Mouse (Mus musculus) small intestine, adult 2 months (tissue): ENCODE data around the gene Oas1h. TPM values are rescaled to one million over a fixed set of nuclear protein-coding genes. Genes with fewer than 3 reads are reported as not detected.
A peak's percentile ranks its signal among the peaks of the same experiment; 100 is the strongest.
"Not testable (repeated sequence)": the region's sequence is repeated elsewhere in the genome, so short reads cannot be mapped to it uniquely, and the experiment has no call there.

ENCODE experiments used
- H3K27ac ChIP-seq: fragments of 200-500 bp; 2 replicates; pipeline ENCODE4 v1.5.1; 2012; ENCODE audit warnings: low read depth, low read length, control low read depth, inconsistent platforms; ENCODE audit not compliant: insufficient read depth
- H3K27me3 ChIP-seq: fragments of 200-500 bp; 2 replicates; pipeline ENCODE4 v1.6.1; 2012; ENCODE audit warnings: mild to moderate bottlenecking, moderate library complexity, low read length, inconsistent platforms; ENCODE audit not compliant: control insufficient read depth, insufficient read depth
- H3K36me3 ChIP-seq: fragments of 200-500 bp; 2 replicates; pipeline ENCODE4 v1.6.1; 2012; ENCODE audit warnings: mild to moderate bottlenecking, low read length, control low read depth, inconsistent platforms; ENCODE audit not compliant: control insufficient read depth, insufficient read depth
- H3K4me1 ChIP-seq: fragments of 200-500 bp; 2 replicates; pipeline ENCODE4 v1.6.1; 2012; ENCODE audit warnings: low read length, inconsistent platforms, mixed read lengths; ENCODE audit not compliant: control insufficient read depth, insufficient read depth, insufficient read length
- H3K4me3 ChIP-seq: fragments of 200-500 bp; 2 replicates; pipeline ENCODE4 v1.5.1; 2012; ENCODE audit warnings: low read depth, mild to moderate bottlenecking, control low read depth, inconsistent platforms, low read length, moderate library complexity
- CTCF ChIP-seq: fragments of 200-500 bp; IDR thresholded peaks from 2 replicates; pipeline ENCODE4 v1.5.1; 2012; ENCODE audit warnings: low read depth, mild to moderate bottlenecking, control low read depth, inconsistent platforms, low read length, moderate library complexity, mixed read lengths; ENCODE audit not compliant: insufficient replicate concordance, insufficient read length; ENCODE audit errors: extremely low read depth
- POLR2A ChIP-seq: fragments of 200-500 bp; IDR thresholded peaks from 2 replicates; pipeline ENCODE4 v1.6.1; 2012; ENCODE audit warnings: low read depth, mild to moderate bottlenecking, control low read depth, inconsistent platforms, low read length, moderate library complexity
- WGBS: fragments of 180-500 bp; shearing (Covaris S2); methylation state at CpG from one replicate; pipeline ENCODE4 v1.1.7; 2018; 5-methylcytosine and 5-hydroxymethylcytosine counted together
- polyA plus RNA-seq: library from polyadenylated mRNA; depleted of rRNA; stranded (reverse); fragments of >200 nt; gene quantifications from 2 replicates; pipeline ENCODE4 v1.2.3, GENCODE M21; 2012

Oas1h gene
- polyA plus RNA-seq, 1 experiment, result not detected

- H3K27me3 ChIP-seq, result no peaks in the 10 kb centered on the region
- TF ChIP-seq CTCF, result no peak
- TF ChIP-seq POLR2A, result no peak
- 88% methylated on average over 11 of the region's 11 CpGs for WGBS
- H3K27ac ChIP-seq, result no peak overlapping the region
- peaks cover 14% of the 10 kb centered on the region; the same call in 1 of the 2 replicates for H3K36me3 ChIP-seq
- H3K4me3 ChIP-seq, result no peak overlapping the region
- H3K4me1 ChIP-seq, result peaks cover 12% of the 10 kb centered on the region; the same call in 1 of the 2 replicates
Measured at GRCm38 (mm10) chr5:120895231-120895900, 34.1 kb downstream of the Oas1h start.

GRCm38 (mm10) chr5:120898307-120898706 lies 37.1 kb downstream of the Oas1h start:
- Histone ChIP-seq H3K27me3 (no peaks in the 10 kb centered on the region), H3K4me3 (no peak overlapping the region), H3K36me3 (peaks cover 25% of the 10 kb centered on the region), H3K4me1 (no peaks in the 10 kb centered on the region), H3K27ac (no peak overlapping the region)
- WGBS, result 91% methylated on average over 6 of the region's 6 CpGs
- TF ChIP-seq POLR2A, result no peak
- TF ChIP-seq CTCF, result no peak

GRCm38 (mm10) chr5:120898726-120899125 lies 37.5 kb downstream of the Oas1h start:
- H3K27ac ChIP-seq, result no peak overlapping the region
- peaks cover 25% of the 10 kb centered on the region for H3K36me3 ChIP-seq
- H3K27me3 ChIP-seq, result no peaks in the 10 kb centered on the region
- H3K4me1 ChIP-seq, result no peaks in the 10 kb centered on the region
- H3K4me3 ChIP-seq, result no peak overlapping the region
- TF ChIP-seq POLR2A (no peak), CTCF (no peak)

- Histone ChIP-seq H3K27me3 (no peaks in the 10 kb centered on the region), H3K4me1 (no peaks in the 10 kb centered on the region), H3K4me3 (no peak overlapping the region), H3K36me3 (peaks cover 22% of the 10 kb centered on the region), H3K27ac (no peak overlapping the region)
- 63% methylated on average over 1 of the region's 1 CpGs for WGBS
- TF ChIP-seq POLR2A, result no peak
- no peak for TF ChIP-seq CTCF
Measured at GRCm38 (mm10) chr5:120900666-120901065, 39.4 kb downstream of the Oas1h start.

GRCm38 (mm10) chr5:120902056-120902455 lies 40.8 kb downstream of the Oas1h start:
- WGBS, result 94% methylated on average over 5 of the region's 5 CpGs
- no peak for TF ChIP-seq CTCF
- TF ChIP-seq POLR2A, result no peak
- Histone ChIP-seq H3K27me3 (no peaks in the 10 kb centered on the region), H3K4me3 (no peak overlapping the region), H3K27ac (no peak overlapping the region), H3K36me3 (peaks cover 22% of the 10 kb centered on the region), H3K4me1 (no peaks in the 10 kb centered on the region)

GRCm38 (mm10) chr5:120906791-120907733 lies 45.8 kb downstream of the Oas1h start, which contains the start of gene Oas1a:
Oas1a (minus strand) TSS chr5:120907521.
- H3K4me3 ChIP-seq, result peak within 1 kb of the TSS; percentile 65
- peak within 1 kb of the TSS; percentile 39; the same call in 1 of the 2 replicates for H3K27ac ChIP-seq
- not testable (repeated sequence) for H3K36me3 ChIP-seq, H3K27me3 ChIP-seq, H3K4me1 ChIP-seq
- 35% methylated on average over 9 of the region's 12 CpGs for WGBS

- H3K36me3 ChIP-seq, result no peaks in the 10 kb centered on the region
- H3K27ac ChIP-seq, result no peak overlapping the region
- no peak overlapping the region for H3K4me3 ChIP-seq
- H3K4me1 ChIP-seq, result no peaks in the 10 kb centered on the region
- 68% methylated on average over 7 of the region's 7 CpGs for WGBS
- no peaks in the 10 kb centered on the region for H3K27me3 ChIP-seq
- TF ChIP-seq CTCF (no peak), POLR2A (no peak)
Measured at GRCm38 (mm10) chr5:120908196-120908920, 47.1 kb downstream of the Oas1h start.

- not testable (repeated sequence) for H3K27ac ChIP-seq, H3K27me3 ChIP-seq, H3K36me3 ChIP-seq, H3K4me1 ChIP-seq, H3K4me3 ChIP-seq
- WGBS, result 42% methylated on average over 8 of the region's 8 CpGs
Measured at GRCm38 (mm10) chr5:120914204-120914603, 53.0 kb downstream of the Oas1h start, which contains the start of gene Oas1d. Oas1d (plus strand) TSS chr5:120914536.

GRCm38 (mm10) chr5:120919156-120919935 lies 58.1 kb downstream of the Oas1h start:
- H3K4me1 ChIP-seq, H3K27ac ChIP-seq, H3K27me3 ChIP-seq, H3K36me3 ChIP-seq, H3K4me3 ChIP-seq: not testable (repeated sequence)
- 68% methylated on average over 2 of the region's 2 CpGs for WGBS
